Mouse (Mus musculus): ENCODE results near the gene Parp11. TPM values are rescaled to one million over a fixed set of nuclear protein-coding genes. Genes with fewer than 3 reads are reported as not detected.
"Not testable (repeated sequence)": the region's sequence is repeated elsewhere in the genome, so short reads cannot be mapped to it uniquely, and the experiment has no call there.

Parp11 gene
- total and polyA plus RNA-seq, 3 experiments = 9.2 to 10.4 (median 9.7) TPM

- Histone ChIP-seq H3K4me1 (ENCODE audit: control insufficient read depth in 1 of 2, insufficient read depth in 2 of 2) (no peaks in the 10 kb centered on the region), H3K27me3 (replicated peaks) (no peaks in the 10 kb centered on the region), H3K4me2 (ENCODE audit: insufficient read depth, low read depth, poor library complexity, severe bottlenecking) (no peak overlapping the region), H3K36me3 (replicated peaks in 1 of 2; ENCODE audit: control insufficient read depth in 1 of 2, insufficient read depth in 1 of 2, low read length in 1 of 2) (no peaks in the 10 kb centered on the region), H3K79me2 (replicated peaks; ENCODE audit: control insufficient read depth, extremely low read depth, insufficient read depth, poor library complexity, severe bottlenecking) (no peaks in the 10 kb centered on the region), H3K4me3 (replicated peaks in 1 of 3; ENCODE audit: low read depth in 2 of 3, low read length in 2 of 3, poor library complexity in 1 of 3) (no peak overlapping the region), H3K9ac (ENCODE audit: insufficient read depth, low read depth) (no peak overlapping the region), H3K27ac (ENCODE audit: insufficient read depth, low read depth) (no peak overlapping the region), H3K9me3 (replicated peaks; ENCODE audit: low read length) (no peaks in the 10 kb centered on the region)
- in situ Hi-C loops (cut with MboI; ENCODE audit: low pct_ligation_motif_present, low pct_unique_long_range_greater_than_20kb, low sequenced_read_pairs) (no loop called here), dilution Hi-C loops (cut with MboI; ENCODE audit: extremely low pct_ligation_motif_present, extremely low pct_unique_long_range_greater_than_20kb, low sequenced_read_pairs) (no loop called here)
- TF ChIP-seq JUND (conservative IDR thresholded peaks at IDR 0.05; ENCODE audit: low read depth, low read length) = no peak
- TF ChIP-seq MYC (IDR thresholded peaks at IDR 0.05; ENCODE audit: low read depth, low read length) = no peak
- no peak for TF ChIP-seq UBTF (IDR thresholded peaks at IDR 0.05; ENCODE audit: low read depth, low read length)
- TF ChIP-seq CTCF (conservative IDR thresholded peaks at IDR 0.05 in 1 of 2, IDR thresholded peaks at IDR 0.05 in 1 of 2; ENCODE audit: low read depth in 2 of 2, low read length in 2 of 2) = peak; percentile 66 to 81
- no peak for TF ChIP-seq MAZ (IDR thresholded peaks at IDR 0.05; ENCODE audit: low read depth, low read length)
- TF ChIP-seq HCFC1 (IDR thresholded peaks at IDR 0.05; ENCODE audit: low read depth, low read length) = no peak
- no peak for TF ChIP-seq POLR2A (IDR thresholded peaks at IDR 0.05; ENCODE audit: low read depth, low read length)
- TF ChIP-seq RAD21 (IDR thresholded peaks at IDR 0.05; ENCODE audit: low read depth, low read length) = peak; percentile 79
- TF ChIP-seq SMC3 (IDR thresholded peaks at IDR 0.05; ENCODE audit: low read depth, low read length) = peak; percentile 44
- TF ChIP-seq NRF1 (IDR thresholded peaks at IDR 0.05; ENCODE audit: low read depth, low read length) = no peak
- TF ChIP-seq TBP (conservative IDR thresholded peaks at IDR 0.05; ENCODE audit: low read depth, low read length) = no peak
- DNase-seq (ENCODE audit: extremely low read depth) = peak; percentile 35
Measured at GRCm38 (mm10) chr6:127502530-127502929, 55.9 kb downstream of the Parp11 start.

- H3K4me2 ChIP-seq (ENCODE audit: insufficient read depth, low read depth, poor library complexity, severe bottlenecking); DNase-seq (ENCODE audit: extremely low read depth); H3K27me3 ChIP-seq (replicated peaks); H3K4me3 ChIP-seq (replicated peaks in 1 of 3; ENCODE audit: low read depth in 2 of 3, low read length in 2 of 3, poor library complexity in 1 of 3); H3K4me1 ChIP-seq (ENCODE audit: control insufficient read depth in 1 of 2, insufficient read depth in 2 of 2); H3K79me2 ChIP-seq (replicated peaks; ENCODE audit: control insufficient read depth, extremely low read depth, insufficient read depth, poor library complexity, severe bottlenecking); H3K36me3 ChIP-seq (replicated peaks in 1 of 2; ENCODE audit: control insufficient read depth in 1 of 2, insufficient read depth in 1 of 2, low read length in 1 of 2); H3K27ac ChIP-seq (ENCODE audit: insufficient read depth, low read depth); dilution Hi-C loops (cut with MboI; ENCODE audit: extremely low pct_ligation_motif_present, extremely low pct_unique_long_range_greater_than_20kb, low sequenced_read_pairs); H3K9ac ChIP-seq (ENCODE audit: insufficient read depth, low read depth); in situ Hi-C loops (cut with MboI; ENCODE audit: low pct_ligation_motif_present, low pct_unique_long_range_greater_than_20kb, low sequenced_read_pairs): not testable (repeated sequence)
- H3K9me3 ChIP-seq (replicated peaks; ENCODE audit: low read length) = peaks cover 13% of the 10 kb centered on the region
Measured at GRCm38 (mm10) chr6:127513776-127514175, 67.1 kb downstream of the Parp11 start.

- DNase-seq (ENCODE audit: extremely low read depth) = no peak
- peaks cover 40% of the 10 kb centered on the region for H3K27me3 ChIP-seq (replicated peaks)
- dilution Hi-C loops (cut with MboI; ENCODE audit: extremely low pct_ligation_motif_present, extremely low pct_unique_long_range_greater_than_20kb, low sequenced_read_pairs) (no loop called here), in situ Hi-C loops (cut with MboI; ENCODE audit: low pct_ligation_motif_present, low pct_unique_long_range_greater_than_20kb, low sequenced_read_pairs) (no loop called here)
- TF ChIP-seq ZMIZ1 (IDR thresholded peaks at IDR 0.05; ENCODE audit: low read depth, low read length) = no peak
- no peak for TF ChIP-seq PAX5 (IDR thresholded peaks at IDR 0.05; ENCODE audit: low read length)
- TF ChIP-seq NRF1 (IDR thresholded peaks at IDR 0.05; ENCODE audit: low read depth, low read length) = no peak
- H3K36me3 ChIP-seq (replicated peaks in 1 of 2; ENCODE audit: control insufficient read depth in 1 of 2, insufficient read depth in 1 of 2, low read length in 1 of 2) = no peaks in the 10 kb centered on the region
- no peak overlapping the region for H3K9ac ChIP-seq (ENCODE audit: insufficient read depth, low read depth)
- H3K4me3 ChIP-seq (replicated peaks in 1 of 3; ENCODE audit: low read depth in 2 of 3, low read length in 2 of 3, poor library complexity in 1 of 3) = no peak overlapping the region
- no peak overlapping the region for H3K4me2 ChIP-seq (ENCODE audit: insufficient read depth, low read depth, poor library complexity, severe bottlenecking)
- no peaks in the 10 kb centered on the region for H3K79me2 ChIP-seq (replicated peaks; ENCODE audit: control insufficient read depth, extremely low read depth, insufficient read depth, poor library complexity, severe bottlenecking)
- H3K9me3 ChIP-seq (replicated peaks; ENCODE audit: low read length) = no peaks in the 10 kb centered on the region
- no peaks in the 10 kb centered on the region; a peak in 1 of 4 replicates for H3K4me1 ChIP-seq (ENCODE audit: control insufficient read depth in 1 of 2, insufficient read depth in 2 of 2)
- no peak overlapping the region for H3K27ac ChIP-seq (ENCODE audit: insufficient read depth, low read depth)
Measured at GRCm38 (mm10) chr6:127521176-127521575, 74.5 kb downstream of the Parp11 start.

Data from CH12.LX (cell line).